Mouse (Mus musculus): ENCODE results near the gene Acbd7.

The Acbd7 gene

GRCm38 (mm10) chr2:3387105-3387860, 51.3 kb downstream of the Acbd7 start:
- no peak for DNase-seq (ENCODE audit: low read depth)
